Mouse (Mus musculus) thymus, postnatal 36 days (tissue): ENCODE measurements around the gene Lrmda.

Experiments
- DNase-seq, 2 experiments: peaks; one replicate each; pipeline ENCODE4 v3.0.0; 2022; ENCODE audit warnings: mixed read lengths in 2 of 2

The Lrmda gene

DNA sequence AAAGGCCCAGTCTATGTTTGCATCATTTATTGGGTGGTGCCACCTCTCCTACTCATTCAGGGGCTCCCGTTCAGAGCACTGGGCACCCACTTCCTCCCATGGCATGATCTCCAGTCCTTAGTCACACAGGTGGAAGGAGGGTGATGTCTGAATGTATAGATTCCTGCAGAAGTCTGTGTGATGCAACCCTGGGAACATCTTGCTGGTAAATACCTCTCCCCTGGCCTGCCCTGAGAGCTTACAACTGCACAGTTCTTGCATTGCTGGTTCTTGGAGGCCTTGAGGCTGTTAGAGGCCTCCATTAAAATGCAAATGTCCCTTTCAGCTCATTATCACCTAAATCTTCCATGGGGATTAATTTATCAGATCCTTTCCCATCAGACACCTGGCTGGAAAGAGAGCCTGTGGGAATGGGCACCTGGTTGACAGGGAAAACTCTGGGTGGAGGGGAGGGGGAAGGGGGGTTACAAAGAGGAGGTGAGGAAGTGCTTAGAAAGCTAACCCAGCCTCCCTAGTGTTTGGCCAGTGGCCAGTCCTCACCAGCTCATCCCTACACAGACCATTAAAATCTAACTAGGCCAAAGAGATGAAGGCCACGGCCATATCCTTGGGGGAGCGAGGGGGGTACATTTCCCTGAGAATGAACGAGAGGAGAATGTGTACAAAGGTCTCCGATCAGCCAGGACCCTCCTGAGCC, 659.6 kb downstream of the Lrmda start:
- DNase-seq, result no peak

DNA sequence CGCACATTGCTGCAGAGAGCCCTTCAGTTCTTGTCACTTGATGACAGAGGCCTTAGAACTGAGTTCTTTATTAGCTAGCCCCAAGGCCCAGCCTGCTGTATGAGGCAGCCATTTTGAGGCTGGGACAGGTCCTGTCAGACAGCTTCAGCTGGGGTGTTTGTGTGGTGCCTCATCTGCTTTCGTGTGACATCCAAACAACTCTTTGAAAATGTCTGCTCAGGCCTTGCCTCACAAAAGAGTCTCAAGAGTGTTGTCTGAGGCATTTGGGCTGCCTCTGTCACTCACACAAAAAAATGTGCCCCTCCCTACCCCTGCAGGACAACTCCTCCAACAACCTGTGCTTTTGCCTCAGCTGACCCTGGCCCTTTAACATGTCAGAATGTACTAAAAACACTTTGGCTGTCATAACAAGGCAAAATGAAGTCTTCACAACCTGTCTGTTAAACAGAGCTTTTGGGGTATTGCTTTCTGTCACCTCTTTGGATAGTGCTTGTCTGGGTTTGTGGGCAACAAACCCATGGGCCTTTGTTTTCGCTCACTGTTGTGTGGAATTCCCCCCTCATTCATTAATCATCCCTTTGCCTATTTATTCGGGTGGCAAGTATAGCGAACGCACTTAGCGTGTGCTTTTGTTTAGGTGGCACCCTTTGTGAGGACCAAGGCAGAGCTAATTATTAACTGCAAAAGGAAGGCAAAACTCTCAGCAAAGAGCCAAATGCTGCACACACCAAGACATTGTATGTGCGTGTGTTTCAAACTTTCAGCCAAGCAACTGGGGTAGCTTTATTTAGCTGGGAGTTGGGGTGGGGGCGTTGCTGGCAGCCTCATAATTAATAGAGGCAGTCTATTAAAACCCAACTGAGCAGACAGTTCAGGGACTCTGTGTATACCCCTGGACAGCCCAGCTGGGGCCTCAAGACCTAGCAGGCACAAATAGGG, 660.5 kb downstream of the Lrmda start:
- no peak for DNase-seq

DNA sequence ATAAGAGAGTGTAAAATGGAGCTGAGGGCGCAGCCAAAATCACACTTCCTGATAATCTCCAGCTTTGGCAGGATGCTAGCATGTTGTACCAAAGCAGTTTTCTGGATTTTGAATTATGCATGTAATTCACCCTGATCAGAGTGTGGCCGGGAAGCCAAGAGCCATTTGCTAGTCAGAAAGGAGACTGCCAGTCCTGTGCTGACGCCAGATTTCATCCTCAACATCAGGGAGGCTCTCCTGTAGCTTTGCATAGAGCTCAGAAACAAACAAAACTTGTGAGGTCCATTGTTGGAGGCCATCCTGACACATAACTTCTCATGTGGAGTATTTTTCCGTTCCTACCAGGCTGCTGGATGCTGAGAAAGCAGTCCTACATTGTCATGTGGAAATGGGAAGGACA, 667.4 kb downstream of the Lrmda start:
- DNase-seq, result no peak

DNA sequence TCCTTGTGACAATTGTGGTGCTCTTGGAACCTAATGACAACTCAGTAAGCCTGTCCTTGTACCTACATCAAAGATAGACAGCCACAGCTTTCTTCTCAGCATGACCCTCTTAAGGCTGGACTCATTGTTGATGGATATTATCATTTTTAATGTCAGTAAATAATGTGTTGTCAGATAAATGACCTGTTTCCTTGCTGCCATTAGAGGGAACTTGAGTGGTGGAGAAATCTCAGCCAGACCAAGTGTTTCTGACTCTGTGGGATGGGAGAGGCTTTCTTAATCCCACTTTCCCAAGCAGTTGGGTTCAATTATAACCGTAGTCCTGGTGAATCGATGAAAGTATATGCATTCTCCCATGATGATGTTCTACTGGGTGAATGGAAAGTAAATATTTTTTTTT, 668.9 kb downstream of the Lrmda start:
- no peak for DNase-seq

DNA sequence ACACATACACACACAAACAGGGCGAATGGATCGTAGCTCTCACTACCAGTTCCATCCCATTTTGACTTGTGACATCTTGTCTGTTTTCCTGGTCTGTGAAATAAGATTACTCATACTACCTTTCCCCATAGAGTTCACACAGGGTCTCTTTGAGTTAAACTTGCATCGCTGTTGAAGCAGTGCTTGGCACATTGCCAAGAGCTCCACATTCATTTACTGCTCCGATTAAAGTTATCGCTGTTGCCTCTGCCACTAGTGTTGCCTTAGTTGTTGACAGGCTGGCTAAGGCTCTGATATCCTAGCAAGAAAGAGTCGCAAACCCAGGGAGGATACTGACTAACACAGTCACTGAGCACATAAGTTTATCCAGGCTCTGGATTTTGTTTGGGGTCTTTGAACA, 675.9 kb downstream of the Lrmda start:
- DNase-seq, result no peak

DNA sequence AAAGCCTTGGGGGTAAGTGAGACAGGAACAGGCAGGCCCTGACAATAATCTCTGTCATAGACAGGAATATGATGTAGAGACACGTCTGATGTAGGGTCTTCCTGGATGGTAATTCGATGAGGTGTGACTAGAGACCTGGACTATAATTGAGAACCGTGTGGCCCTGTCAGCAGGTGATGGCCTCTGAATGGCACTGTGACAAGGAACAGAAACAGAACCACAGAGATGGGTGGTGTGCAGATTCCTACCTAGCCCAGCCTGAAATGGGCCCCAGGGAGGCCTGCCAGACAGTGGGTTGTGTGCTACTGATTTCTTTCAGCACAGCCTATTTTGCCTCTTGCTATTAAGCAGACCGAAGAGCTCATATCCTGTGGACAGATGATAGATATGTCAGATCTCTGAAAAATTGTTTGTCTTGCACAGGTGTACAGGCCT, 676.4 kb downstream of the Lrmda start:
- DNase-seq, result no peak

DNA sequence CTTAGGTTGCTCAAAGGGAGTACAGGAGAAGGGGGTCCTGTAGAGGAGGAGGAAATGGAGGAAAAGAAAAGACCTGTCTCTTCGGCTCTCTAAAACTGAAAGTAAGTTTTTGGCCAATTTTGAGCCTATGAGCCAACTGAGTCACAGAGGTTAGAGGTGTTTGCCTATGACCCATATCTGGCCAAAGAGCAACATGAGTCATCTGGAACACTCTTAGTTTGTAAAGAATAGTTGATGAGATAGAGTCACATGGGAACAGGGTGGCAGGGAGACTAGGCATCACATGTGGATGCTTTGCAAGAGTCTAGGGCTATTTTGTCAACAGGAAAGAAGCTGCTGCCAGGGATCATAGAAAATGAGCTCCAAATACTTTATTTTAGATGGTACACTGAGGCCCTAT, 680.7 kb downstream of the Lrmda start:
- no peak for DNase-seq

DNA sequence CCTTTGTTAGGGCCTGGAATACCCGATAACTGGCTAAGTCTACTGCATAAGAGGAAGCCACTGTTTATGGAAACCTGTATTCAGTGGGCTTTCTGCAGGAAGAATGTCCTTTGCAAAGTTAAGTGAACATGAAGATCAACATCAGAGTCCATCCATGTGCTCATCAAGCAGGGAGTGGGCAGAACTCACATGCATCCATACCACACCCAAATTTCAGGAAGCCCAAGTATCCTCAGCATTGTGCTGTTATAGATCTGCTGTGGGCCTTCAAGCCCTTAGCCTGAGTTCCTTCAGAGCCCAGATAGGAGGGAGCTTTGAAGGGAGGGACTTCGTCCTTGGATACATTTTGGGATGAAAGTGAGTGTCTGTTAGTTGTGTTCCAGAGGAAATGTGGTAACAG, 681.2 kb downstream of the Lrmda start:
- no peak for DNase-seq

DNA sequence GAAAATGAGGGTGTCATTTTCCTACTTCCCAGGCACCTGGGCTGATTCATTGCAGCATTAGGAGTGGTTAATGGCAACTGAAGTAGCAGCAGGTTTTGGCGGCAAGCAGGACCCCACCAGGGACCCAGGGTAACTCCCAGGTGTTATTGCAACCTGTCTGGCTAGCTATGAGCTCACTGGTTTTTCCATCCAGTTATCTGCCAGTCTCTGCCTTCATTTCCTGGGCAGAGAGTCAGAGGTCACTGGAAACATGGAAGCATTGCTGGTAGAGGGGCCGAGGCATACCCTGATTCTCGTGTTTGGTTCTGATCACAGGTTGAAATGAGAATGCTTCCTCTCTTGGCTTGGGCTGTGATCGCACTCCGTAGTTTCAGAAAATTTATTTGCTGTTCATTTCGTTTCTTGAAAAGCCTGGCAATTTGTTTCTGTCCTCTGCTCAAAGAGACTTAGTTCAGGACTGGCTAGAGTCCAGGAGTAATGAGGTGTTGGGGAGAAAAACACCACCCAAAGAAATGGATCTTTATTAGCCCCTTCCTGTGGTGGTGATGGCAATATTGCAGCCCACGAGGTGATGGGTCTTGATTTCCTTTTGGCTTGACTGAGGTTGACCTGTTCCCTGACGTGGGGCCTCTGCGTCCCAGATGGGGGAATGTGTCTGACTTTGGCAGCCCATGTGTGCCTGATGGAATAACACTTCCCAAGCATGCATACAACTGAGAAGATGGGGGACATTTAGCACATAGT, 688.6 kb downstream of the Lrmda start:
- no peak for DNase-seq

DNA sequence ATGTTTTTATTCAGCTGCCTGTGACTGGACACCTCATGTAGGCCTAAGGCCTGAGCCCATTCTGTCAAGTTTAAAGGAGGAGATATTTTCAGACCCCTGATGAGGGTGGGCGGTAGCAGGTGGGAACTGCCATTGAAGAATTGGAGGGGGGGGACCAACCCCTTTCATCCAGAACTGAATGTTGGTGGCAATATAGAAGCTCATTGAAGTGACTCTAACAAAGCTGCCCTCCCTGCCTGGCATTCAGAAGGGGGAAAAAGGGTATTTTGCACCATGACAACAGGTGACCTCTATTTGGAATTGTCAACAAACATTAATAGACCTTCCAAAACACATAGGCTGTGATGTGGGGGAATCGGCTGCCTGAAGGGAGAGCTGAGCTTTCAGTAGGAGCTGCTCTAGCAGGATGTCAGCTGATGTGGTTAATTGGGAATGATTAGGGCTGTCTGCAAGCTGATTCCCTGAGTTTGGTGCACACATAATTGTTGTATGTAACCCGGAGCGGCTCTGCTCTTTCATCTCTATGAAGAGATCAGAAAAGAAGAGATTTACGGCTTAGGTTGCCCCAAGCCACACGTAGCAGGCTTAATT, 690.7 kb downstream of the Lrmda start:
- no peak for DNase-seq

DNA sequence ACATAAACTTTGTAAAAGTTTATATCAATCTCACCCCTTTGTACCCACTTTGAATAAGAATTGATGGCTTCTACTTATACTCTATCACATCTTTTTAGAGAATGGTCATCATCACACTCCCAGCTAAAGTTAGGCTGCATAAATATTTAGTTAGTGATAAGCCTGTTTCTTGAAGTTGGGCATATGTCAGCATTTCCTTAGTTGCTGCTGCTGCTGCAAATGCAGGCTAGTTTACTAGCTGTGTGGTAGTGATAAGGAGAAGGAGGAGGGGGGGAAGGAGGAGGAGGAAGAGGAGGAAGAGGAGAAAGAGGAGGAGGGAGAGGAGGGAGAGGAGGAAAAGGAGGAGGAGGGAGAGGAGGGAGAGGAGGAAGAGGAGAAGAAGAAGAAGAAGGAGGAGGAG, 692.9 kb downstream of the Lrmda start:
- DNase-seq, result no peak

DNA sequence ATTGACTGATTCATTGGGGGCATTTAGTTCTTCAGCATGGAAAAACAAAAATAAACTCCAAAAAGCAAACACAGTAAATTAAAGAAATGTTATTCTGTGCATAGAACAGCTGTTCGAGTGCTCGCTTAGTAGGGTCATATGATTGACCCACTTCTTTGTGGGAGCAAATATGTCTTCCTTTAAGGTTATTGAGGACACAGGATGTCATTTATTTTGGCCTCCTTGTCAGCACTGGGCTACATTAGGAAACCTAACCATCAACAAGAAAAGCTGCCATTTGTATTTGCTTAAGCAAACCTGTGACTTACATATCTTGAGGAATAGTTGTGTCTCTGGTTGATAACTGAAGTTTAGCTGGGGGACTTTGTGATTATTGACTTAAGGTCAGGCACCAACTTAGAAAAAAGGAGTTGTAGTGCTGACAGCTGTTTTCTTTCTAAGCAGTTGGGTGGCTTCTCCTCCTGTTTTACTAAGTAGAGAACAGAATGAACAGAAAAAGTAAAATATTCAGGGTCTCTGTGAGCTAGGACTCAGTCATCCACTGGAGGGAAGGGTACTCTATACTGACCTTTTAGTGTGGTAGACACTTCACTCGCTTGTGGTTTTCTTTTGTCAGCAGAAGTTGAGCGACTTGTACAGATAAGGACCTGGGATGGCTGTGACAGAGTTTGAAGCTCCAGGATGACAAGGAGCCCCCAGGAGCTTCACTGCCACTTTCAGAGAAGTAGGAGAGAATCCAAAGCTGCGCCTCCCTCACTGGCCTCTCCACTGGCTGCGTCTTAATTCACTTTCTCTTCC, 696.3 kb downstream of the Lrmda start:
- DNase-seq, result no peak

DNA sequence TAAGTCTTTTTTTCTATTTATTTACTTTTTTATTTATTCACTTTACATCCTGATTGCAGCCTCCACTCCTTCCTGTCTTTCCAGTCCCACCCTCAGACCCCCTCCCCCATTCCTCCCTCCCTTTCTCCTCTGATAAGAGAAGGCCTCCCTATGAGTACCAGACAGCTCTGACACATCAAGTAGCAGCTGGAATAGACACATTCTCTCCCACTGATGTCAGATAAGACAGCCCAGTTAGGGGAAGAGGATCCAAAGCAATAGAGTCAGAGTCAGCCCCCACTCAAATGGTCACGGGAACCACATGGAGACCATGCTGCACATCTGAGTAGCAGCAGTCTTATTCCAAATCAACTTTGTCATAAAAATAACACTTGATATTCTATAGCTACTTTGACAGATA, 700.5 kb downstream of the Lrmda start:
- no peak for DNase-seq

DNA sequence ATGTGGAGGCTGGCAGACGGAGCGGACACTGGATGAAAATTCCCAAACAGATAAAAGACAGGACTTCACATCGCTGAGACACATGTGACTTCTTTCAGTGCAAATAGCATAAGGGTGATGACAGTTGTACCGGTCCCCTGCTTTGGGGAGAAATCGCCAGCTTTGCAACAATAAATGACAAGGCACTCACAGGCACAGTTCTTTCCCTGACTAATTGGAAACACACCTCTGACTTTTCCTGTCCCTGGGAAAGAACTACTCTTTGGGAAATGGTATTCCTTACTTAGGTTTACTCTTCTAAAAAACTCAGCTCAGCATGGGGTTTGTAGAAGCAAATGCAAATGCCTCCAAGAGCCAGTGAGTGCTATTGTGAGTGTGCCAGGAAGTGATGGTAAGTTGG, 702.3 kb downstream of the Lrmda start:
- no peak for DNase-seq

DNA sequence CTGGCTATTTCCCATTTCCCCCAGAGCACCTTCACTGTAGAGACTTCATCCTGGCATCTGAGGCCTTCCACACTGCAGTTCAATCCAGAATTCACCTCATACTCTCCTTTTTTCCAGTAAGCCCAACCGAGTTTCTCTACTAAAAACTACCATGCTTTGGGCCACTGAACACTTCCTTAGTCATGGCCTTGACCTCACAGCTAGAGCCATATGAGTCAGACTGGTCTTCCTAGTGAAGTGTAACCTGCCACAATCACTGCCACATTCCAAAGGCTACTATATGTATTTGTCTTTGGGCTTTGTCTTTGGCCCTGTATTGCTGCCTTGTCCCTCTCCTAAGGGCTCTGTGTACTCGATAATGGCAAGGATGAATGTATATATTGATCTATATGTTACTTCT, 708.0 kb downstream of the Lrmda start:
- DNase-seq, result no peak

DNA sequence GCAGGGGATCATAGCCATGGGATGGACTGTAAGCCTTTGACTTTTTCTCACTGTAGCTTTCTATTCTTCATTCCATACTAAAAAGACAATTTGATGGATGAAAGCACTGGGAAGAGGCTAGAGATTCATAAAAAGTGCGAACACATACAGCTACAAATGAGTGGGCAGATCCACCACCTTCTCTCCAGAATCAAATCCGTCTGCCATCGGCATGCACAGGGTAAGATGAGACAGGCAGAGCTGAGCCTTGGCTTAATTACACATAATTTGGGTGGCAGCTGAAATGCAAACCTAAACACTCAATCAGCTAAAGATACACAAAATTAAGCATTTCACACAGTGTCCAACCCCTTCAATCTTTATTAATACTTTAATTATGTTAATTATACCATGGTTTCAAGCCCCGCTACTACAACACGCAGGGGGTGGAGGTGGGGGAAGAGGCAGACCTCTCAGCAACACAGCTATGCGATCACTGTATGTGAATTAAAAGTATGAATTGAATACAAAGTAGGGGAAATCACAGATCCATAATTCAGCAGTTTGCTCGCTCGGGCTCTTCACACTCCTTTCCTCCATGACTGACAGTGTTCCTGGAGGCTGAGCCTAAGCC, 709.2 kb downstream of the Lrmda start:
- DNase-seq, result no peak

DNA sequence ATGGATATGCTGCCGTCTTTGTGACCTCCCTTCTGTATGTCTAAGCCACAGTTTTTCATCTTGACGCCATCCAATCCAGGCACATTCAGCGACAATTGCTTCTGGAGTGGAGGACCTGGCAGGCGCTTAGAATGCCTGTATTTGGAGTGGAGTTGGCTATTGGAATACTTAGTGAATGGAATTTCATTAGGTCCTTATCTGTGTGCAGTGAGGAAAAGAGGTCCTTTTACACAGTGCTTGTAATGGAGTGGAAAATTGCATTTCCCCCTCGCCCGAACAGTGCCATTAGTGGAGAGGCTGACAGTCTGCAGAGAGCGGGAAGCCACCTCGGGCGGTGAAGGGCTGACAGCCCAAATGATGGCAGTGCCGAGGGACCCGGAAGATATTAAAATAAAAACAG, 719.1 kb downstream of the Lrmda start:
- DNase-seq, result no peak

DNA sequence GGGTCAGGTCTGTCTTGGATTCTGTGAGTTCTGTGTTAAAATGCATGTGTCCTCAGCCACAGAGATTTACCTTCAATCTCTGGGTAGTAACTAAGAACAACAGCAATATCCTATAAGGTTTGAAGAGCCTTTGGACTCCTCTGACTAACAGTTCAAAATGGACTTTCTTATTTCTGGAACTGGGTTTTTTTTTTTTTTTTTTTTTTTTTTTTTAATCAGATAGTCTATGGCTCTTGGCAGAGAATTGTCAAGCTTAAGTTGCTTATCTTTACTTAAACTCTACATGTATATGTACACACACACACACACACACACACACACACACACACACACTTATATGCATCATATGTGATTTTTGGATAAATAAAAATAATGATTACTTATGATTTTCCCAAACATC, 723.0 kb downstream of the Lrmda start:
- no peak for DNase-seq

DNA sequence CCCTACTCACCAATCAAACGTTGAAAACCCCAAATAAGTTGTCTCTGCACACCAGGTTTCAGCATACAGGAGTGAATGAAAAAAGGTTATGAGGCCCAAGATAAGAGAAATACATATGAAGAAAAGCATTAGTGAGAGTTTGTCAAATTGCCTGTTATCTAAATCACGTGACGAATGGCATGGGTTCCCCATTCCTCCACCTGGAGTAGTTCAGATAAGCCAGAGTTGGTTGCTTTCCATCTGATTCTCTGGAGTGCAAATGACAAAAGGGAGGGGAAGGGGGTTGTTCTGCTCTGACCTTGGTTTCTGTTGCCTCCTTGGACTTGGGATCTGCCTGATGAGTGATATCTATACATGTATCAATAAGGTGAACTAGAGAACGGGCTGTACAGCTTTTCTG, 723.8 kb downstream of the Lrmda start:
- DNase-seq, result no peak

DNA sequence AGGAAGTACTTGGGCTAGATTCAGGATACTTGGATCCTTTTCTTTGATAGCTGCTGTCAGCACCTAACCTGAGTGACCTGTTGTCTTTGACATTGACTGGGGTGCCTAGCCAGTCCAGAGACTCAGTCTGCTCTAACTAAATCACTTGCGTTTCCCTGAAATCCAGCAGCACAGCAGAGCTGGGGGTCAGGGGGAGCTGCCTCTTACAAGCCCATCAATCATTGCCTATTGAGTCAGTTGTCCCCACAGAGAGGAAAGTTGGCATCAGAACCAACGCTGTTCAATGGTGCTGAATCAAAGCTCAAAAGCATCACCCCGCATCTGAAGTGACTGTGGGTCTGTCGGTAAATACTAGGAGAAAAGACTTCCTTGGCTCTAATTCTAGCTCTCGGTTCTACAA, 725.2 kb downstream of the Lrmda start:
- no peak for DNase-seq

DNA sequence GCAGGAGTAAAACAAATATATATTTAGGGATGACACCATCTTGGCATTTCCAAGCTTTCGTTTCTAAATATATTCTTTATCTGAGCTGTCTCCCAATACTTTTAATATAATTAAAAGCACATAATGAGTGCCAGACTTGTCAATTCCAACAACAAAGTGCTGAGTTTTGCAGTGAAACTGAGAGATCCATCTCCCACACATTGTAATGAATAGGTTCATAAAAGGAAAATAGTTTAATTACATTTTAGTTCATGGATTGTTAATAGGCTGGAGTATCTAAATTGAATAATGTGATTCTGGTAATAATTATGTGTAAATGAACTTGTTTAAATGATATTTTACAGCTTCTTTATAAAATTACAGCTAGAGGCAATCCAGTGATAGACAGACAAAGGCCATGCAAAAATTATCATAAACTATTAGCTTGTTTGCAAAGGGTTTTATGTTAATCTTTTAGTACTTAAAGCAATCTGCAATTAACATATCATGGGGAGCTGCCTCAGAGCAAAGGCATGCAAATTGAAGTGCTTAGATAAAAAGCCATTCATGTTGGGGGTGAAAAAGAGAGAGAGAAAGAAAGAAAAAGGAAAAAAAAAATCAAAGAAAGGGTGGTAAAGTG, 725.9 kb downstream of the Lrmda start:
- no peak for DNase-seq
